Mouse (Mus musculus): ENCODE results near the gene Lbx2. TPM values are rescaled to one million over a fixed set of nuclear protein-coding genes. Genes with fewer than 3 reads are reported as not detected.

Lbx2 gene
- under 1 TPM in 1 of 2 experiments, not detected in 1; 0.69 TPM for total RNA-seq (2021)

DNA sequence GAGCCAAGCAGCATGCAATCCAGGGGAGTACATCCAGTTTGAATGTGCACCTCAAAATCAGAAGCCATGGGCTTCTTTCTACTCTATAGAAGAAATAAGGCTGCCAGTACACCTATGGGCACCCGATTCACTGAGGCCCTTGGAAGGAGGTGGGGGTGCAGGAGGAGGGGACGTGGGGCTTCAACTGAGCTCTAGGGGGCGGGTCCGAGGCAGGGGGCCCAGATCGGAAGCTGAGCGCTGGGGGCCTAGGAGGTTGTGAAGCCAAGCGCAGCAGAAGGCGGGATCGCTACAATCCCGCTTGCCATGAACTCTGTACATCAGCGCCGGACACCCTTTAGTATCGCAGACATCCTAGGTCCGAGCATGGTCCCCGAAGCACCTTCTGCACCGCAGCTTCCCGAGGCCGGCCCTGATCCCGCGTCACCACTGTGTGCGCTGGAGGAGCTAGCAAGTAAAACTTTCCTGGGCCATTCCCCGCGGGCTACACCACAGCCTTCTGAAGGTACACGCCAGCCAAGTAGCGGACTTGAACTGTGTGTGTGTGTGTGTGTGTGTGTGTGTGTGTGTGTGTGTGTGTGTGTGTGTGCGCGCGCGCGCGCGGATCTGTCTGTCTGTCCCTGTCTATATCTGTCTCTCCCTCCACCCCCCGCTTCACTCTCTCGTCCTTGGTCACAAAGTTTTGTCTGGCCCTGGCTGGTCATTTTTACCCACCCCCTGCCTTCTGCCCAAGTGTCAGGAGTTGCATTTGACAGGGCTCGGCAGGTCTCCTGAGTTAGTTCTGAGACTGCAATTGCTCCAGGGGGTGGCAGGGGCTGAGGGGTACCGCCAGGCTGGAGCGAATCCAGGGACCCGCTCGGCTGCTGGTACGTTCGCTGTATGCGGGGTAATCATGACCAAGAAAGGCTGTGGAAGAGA lies at the start of gene Lbx2:
Gene Lbx2 (plus strand): TSS at position 247 of the 915 bp plus-strand sequence.
- DNase-seq (ENCODE audit: extremely low spot score in 1 of 2, low spot score in 2 of 2) = no peak
- intact Hi-C loops (cut with DNase I) = no loop called here

DNA sequence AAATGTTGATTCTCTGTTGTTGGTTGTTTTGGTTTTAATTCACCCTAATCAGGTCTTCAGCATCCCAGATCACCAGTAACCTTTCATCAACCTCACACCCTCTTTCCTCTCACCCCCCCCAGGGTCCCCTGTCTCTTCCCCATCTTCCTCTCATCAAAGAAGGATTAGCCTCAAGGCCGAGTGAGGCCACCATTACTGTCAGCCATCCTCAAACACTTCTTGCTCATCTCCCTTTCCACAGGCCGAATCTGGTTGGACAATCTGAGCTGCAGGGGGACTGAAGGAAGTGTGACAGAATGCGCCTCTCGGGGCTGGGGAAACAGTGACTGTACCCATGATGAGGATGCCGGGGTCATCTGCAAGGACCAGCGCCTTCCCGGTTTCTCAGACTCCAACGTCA lies 49.0 kb upstream of the Lbx2 start:
- intact Hi-C loops (cut with DNase I) = no loop called here
- DNase-seq (ENCODE audit: extremely low spot score in 1 of 2, low spot score in 2 of 2) = no peak

DNA sequence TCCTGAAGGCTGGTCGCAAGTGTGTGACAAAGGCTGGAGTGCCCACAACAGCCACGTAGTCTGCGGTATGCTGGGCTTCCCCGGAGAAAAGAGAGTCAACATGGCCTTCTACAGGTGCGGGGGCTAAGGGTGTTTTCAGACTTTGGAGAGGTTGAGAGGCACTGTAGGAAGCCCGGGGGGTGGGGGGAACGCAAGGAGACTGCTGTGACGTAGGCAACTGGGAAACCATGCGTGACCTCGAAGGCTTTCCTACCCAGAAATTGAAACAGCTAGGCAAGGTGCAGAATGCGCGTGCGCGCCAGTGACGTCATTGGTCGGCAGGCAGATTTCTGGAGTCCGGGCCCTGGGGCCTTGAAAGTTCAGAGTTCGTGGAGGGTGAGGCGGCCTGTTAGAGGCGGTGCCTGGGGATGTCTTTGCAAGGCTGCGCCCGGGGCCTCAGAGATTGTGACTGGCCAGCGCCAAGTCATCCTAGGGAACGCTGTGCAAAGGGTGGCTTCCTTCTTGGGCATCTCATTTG lies 47.6 kb upstream of the Lbx2 start:
- peak; percentile 84 to 90 for DNase-seq (ENCODE audit: extremely low spot score in 1 of 2, low spot score in 2 of 2)
- intact Hi-C loops (cut with DNase I) = no loop called here

DNA sequence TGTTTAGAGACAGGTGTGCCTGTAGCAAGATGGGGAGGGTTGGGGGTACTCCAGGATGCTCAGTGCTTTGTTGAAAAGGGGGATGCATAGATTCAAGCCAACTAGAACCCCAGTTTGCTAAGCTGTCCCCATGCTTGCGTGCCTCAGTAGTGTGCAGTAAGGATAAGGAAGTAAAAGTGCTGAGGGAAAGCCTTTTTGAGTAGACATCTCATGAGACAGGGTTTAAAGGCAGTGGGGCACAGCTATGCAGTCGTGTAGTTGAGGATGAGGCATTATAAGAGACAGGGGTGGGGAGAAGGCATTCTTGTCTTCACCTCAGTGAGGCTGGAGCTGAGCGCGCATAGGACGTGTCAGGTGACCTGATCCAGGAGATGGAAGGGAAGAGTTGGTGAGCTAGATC lies 45.6 kb upstream of the Lbx2 start:
- no peak for DNase-seq (ENCODE audit: extremely low spot score in 1 of 2, low spot score in 2 of 2)
- intact Hi-C loops (cut with DNase I) = no loop called here

DNA sequence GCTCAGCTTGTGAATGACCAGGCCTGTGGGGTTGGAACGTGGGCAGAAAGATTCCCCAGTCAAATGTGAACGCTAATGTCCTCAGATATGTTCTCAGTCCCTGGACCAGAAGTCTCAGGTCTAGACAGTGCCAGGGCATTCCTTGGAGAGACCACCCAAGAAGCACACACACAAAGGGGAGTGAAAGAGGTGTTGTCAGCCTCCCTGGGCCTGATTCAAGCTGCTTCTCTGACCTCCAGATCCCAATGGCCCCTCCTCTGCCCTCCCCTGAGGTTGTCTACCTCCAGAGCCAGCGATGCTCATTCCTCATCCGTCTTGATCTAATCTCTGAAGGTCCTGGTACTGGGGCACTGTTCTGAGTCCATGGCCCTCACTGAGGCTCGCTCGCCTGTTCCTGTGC lies 42.6 kb upstream of the Lbx2 start:
- no peak for DNase-seq (ENCODE audit: extremely low spot score in 1 of 2, low spot score in 2 of 2)
- intact Hi-C loops (cut with DNase I) = no loop called here

DNA sequence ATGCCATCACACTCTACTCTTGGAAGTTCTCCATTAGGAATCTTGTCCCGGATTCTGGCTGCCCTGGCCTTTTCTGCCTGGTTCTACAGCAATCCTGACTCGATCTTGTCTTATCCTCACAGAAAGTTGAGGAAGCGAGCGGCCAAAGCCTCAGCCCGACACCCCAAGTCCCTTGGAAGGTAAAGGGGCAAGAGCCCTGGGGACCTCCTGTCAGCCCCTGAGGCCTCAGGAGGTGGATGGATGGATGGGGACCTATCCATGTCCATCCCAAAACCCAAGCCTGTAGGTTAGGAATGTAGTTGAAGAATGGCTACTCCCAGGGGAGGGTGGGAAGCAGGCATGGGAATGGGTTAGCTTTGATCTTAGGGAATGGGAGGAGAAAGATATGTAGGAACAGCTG lies 42.2 kb upstream of the Lbx2 start:
- intact Hi-C loops (cut with DNase I) = no loop called here
- DNase-seq (ENCODE audit: extremely low spot score in 1 of 2, low spot score in 2 of 2) = no peak

DNA sequence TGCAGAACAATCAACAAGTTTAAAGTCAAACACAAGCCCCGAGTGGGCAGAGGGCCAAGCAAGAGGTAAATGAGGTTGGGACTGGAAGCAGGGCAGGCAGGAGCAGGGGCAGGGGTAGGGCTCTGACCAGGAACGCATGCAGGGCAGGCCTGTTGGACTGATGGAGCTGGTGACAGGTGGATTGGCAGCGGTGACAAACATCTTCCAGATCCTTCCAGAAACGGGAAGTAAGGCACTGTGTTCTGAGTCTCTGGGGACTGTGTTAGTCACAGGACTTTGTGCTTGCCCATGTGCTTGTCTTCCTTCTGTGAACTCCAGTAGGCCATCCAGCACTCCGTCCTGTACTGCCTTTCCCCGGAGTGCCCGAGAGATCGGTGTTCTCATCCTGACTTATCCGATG lies 41.4 kb upstream of the Lbx2 start:
- DNase-seq (ENCODE audit: extremely low spot score in 1 of 2, low spot score in 2 of 2) = no peak
- intact Hi-C loops (cut with DNase I) = no loop called here

DNA sequence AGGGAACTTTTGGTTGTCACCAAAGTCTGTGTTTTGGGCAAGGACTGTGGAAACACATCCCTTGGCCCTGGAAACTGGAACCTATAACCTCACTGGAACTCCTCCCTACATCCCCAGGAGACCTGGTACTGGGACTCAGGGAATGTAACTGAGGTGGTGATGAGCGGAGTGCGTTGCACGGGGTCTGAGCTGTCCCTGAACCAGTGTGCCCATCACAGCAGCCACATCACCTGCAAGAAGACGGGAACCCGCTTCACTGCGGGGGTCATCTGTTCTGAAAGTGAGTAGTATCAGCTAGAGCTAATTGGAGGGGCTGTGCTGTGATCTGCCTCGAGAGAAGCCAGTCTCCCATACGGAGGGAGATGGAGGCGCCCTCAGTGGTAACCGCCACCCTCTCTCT lies 36.8 kb upstream of the Lbx2 start:
- DNase-seq (ENCODE audit: extremely low spot score in 1 of 2, low spot score in 2 of 2) = no peak
- intact Hi-C loops (cut with DNase I) = no loop called here

DNA sequence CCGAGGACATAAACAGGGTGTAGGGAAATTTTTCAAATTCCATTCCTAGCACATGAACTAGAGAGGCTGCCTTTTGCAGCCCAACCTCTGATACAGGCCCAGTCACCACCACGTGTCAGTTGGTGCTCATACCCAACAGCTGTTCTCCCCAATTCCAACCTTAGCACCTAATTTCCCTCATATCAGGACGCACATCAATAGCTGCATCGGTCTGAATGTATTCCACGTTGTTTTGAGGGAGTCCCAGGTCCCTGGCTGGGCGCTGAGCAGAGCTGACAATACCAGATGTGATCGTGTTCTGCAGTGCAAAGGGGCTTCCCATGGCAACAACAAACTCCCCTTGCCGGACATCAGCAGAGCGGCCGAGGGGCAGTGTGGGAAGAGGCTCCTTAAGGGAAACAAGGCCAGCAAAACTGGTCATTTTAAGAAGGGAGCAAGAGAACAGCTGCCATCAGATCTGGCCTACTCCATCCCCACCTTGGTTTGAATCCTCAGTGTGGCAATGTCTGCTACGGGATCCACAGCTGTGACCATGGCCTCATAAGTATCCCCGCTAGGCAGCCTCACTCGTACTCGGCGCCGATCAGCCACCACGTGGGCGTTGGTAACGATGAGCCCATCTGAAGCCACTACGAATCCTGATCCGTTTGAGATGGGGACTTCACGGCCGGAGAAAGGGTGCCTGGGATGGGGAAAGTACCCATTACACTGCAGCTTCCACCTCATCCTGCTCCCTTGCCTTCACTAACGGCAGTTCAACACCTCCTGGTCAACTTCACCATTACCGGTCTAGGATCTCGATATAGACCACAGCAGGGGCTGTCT lies 32.8 kb upstream of the Lbx2 start:
- intact Hi-C loops (cut with DNase I) = no loop called here
- DNase-seq (ENCODE audit: extremely low spot score in 1 of 2, low spot score in 2 of 2) = peak in 1 of 2 experiments; percentile 64

DNA sequence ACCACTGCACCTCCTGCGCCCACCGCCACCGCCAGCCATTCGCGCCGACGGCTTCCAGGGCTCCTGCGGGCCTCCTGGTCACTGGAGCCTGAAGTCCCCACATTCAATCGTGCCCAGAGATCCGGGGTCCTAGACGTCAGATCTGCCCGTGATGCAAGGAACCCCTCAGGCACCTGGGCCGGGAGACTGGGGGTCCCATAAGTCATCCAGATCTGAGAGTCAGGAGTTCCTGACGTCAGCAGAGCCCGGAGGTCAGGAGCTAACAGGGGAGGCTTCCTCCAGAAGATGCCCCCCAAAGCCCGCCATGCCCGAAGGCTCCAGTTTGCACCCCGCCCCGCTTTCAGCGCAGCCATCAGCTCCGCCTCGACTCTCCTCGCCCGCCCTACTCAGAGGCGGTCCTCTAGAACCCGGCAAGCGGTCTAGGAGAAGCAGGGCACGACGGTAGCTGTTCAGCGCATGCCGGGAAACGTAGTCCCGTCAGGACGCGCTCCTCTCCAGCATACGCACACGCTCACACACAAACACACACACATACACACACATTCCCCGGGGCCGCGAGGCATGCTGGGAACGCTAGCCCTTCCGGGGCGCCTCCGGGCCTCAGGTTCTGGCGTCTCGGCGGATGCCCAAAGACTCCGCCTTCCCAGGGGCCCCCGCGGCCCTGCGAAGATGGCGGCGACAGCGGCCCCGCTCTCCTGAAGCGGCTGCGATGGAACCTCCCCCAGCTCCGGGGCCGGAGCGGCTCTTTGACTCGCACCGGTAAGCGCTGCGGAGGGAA lies 31.9 kb upstream of the Lbx2 start, which contains the start of gene Aup1:
Gene Aup1 (plus strand): TSS at position 448 of the 778 bp plus-strand sequence.
- intact Hi-C loops (cut with DNase I) = loop anchor here (2.0 kb wide), 1 partner anchor 57 kb away; no protein-coding TSS in a partner anchor
- DNase-seq (ENCODE audit: extremely low spot score in 1 of 2, low spot score in 2 of 2) = peak; percentile 97

DNA sequence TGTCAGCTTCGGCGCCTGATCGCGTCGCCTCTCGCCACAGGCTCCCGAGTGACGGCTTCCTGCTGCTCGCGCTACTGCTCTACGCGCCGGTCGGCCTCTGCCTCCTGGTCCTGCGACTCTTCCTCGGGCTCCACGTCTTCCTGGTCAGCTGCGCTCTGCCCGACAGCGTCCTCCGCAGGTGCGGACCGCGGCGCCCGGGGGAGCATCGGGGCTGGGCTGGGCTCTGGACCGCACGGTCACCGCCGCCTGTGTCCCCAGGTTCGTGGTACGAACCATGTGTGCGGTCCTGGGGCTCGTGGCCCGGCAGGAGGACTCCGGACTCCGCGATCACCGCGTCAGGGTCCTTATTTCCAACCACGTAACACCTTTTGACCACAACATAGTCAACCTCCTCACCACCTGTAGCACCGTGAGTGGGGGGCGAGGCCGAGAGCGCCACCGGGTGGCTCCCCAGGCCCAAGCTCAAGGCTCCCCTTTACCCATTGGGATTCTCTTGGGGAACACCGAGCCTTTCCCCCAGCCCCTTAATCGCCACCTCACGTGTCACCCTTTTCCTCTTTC lies 31.2 kb upstream of the Lbx2 start, which contains the start of gene Htra2:
Gene Htra2 (minus strand): TSS at position 403 of the 561 bp plus-strand sequence.
- no peak for DNase-seq (ENCODE audit: extremely low spot score in 1 of 2, low spot score in 2 of 2)
- intact Hi-C loops (cut with DNase I) = loop anchor here (2.0 kb wide), 1 partner anchor 58 kb away; no protein-coding TSS in a partner anchor

DNA sequence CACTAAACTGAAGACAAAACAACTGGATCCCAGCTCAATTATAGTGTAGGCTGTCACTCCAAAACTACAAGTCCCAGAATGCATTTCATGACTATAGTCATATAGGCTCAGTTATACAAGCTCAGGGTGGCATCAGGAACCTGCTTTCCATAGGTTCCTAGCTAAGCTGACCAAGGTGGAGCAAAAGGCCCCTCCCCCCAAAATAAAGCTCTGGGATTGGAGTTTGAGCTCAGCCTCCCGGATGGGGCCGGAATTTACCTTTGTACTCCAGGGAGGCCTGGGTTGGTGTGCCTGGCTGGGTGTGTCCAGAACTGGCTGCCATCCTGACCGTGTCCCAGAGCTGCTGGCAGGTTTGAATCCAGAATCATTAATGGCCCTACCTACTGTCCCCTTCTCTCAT lies 28.4 kb upstream of the Lbx2 start, which contains the start of gene Dqx1:
Gene Dqx1 (plus strand): TSS at position 55 of the 400 bp plus-strand sequence.
- intact Hi-C loops (cut with DNase I) = no loop called here
- peak in 1 of 2 experiments; percentile 40 for DNase-seq (ENCODE audit: extremely low spot score in 1 of 2, low spot score in 2 of 2)

DNA sequence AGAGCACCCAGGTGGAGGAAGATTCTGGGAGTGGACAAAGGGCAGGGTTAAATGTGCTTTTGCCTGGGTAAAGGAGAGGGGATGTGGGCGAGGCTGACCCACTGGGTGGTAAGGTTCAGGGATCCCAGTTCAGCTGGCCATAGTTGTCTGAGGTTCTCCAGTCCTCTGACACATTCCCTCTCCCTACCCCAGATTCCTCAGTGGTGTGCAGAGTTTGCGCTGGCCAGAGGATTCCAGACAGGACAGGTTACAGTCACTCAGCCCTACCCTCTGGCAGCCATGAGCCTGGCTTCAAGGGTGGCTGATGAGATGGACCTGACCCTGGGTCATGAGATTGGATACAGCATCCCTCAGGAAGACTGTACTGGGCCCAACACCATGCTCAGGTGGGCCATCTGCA lies 27.4 kb upstream of the Lbx2 start:
- no peak for DNase-seq (ENCODE audit: extremely low spot score in 1 of 2, low spot score in 2 of 2)
- intact Hi-C loops (cut with DNase I) = no loop called here

DNA sequence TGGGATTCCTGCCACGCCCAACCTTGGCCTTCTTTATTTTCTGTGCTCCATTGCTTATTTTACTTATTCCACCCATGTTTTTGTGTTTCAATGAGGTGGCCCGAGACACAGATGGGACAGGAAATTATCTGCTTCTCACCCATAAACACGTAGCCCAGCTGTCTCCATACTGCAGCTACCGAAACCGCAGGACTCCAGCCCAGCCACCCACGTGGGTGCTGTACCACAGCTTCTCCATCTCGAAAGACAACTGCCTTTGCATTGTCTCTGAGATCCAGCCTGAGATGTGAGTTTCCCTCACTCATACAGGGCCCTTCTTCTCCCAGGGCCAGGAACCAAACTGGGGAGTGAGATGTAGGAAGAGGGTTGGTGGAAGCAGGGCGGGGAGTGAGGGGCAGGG lies 20.2 kb upstream of the Lbx2 start:
- DNase-seq (ENCODE audit: extremely low spot score in 1 of 2, low spot score in 2 of 2) = no peak
- intact Hi-C loops (cut with DNase I) = no loop called here

DNA sequence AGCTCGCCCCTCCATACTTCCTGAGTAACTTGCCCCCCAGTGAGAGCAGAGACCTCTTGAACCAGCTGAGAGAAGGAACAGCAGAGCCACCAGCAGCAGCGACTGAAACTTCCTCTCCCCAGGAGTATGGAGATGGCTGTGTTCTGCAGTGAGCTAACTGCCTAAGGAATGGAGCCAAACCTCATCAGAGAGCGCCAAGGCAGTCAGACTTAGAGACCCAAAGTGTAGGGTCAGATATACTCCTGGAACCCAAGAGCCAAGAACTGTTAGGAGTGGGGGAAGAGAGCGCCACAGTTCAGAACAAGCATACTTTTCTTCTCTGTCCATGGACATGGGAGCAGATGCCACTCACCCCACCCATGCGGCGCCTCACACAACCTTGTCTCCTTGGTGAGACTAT lies 19.7 kb upstream of the Lbx2 start:
- DNase-seq (ENCODE audit: extremely low spot score in 1 of 2, low spot score in 2 of 2) = no peak
- intact Hi-C loops (cut with DNase I) = no loop called here

DNA sequence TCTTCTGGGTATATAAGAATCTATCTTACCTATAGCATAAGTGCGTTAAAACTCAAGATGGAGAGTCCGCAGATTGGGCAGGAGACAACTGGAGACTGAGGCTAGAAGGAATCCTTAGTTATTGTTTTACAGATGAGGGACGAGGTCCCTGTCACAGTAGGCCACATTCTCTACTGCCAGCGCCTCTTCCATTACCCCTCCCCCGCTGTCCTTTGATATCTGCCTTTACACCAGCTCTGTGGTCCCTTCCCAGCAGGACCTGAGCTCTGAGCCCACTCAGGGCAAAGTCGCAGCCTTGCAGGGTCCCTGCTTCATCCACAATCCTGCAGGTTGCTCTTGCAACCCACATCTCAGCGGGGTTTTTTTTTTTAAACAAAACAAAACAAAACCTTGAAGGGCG lies 17.9 kb upstream of the Lbx2 start:
- no peak for DNase-seq (ENCODE audit: extremely low spot score in 1 of 2, low spot score in 2 of 2)
- intact Hi-C loops (cut with DNase I) = no loop called here

DNA sequence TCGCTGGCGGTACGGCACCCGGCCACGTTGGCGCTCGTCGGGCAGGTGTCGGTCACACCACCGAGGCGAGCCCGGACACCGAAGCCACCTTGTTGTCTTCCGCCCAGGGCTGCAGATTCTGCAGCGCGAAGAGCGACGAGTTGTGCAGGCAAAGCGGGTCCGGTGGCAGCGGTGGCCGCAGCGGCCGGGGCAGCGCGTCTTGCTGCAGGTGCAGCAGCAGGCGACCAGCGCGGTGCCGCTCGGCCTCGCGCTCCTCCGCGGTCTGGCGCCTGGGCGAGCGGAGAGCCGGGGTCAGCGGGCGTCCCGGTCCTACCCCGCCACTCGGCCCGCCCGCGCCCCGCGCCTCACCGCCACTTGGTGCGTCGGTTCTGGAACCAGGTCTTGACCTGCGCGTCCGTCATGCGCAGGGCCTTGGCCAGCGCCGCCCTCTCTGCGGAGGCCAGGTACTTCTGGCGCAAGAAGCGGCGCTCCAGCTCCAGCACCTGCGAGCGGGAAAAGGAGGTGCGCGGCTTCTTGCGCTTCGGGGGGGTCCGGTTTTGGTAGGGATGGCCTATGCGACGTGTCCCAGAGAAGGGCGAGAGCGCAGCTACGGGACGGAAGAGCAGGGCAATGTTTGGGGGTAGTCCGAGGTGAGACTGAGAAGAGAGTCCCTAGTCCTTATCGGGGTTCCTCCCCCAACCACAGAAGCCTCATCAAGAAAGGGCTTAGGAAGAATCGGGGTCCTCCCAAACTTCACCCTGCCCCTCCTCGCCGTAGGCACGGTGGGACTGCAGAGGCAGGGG lies 17.3 kb upstream of the Lbx2 start:
- intact Hi-C loops (cut with DNase I) = no loop called here
- DNase-seq (ENCODE audit: extremely low spot score in 1 of 2, low spot score in 2 of 2) = no peak

Data from left cerebral cortex, postnatal 10 days (tissue).